Mouse (Mus musculus): ENCODE measurements around the gene Bid. TPM values are rescaled to one million over a fixed set of nuclear protein-coding genes. Genes with fewer than 3 reads are reported as not detected.
"Not testable (repeated sequence)": the region's sequence is repeated elsewhere in the genome, so short reads cannot be mapped to it uniquely, and the experiment has no call there.

The Bid gene
- polyA plus RNA-seq, 1 experiment = 0.10 TPM

- Histone ChIP-seq H3K9me3 (ENCODE audit: control insufficient read depth, low read length) (no peaks in the 10 kb centered on the region), H3K36me3 (ENCODE audit: control insufficient read depth) (peaks cover 34% of the 10 kb centered on the region), H3K27me3 (ENCODE audit: control insufficient read depth) (no peaks in the 10 kb centered on the region), H3K4me1 (ENCODE audit: control insufficient read depth) (peaks cover 23% of the 10 kb centered on the region), H3K4me3 (replicated peaks) (no peak overlapping the region)
- TF ChIP-seq TAL1 (IDR thresholded peaks at IDR 0.05; ENCODE audit: low read length) = no peak
- no peak for TF ChIP-seq GATA1 (IDR thresholded peaks at IDR 0.05; ENCODE audit: low read length)
Measured at GRCm38 (mm10) chr6:120926880-120927279, 10.2 kb upstream of the Bid start.

GRCm38 (mm10) chr6:120924791-120925321, 8.2 kb upstream of the Bid start:
- not testable (repeated sequence) for H3K27me3 ChIP-seq (ENCODE audit: control insufficient read depth); H3K4me1 ChIP-seq (ENCODE audit: control insufficient read depth); H3K9me3 ChIP-seq (ENCODE audit: control insufficient read depth, low read length); H3K4me3 ChIP-seq (replicated peaks)
- H3K36me3 ChIP-seq (ENCODE audit: control insufficient read depth) = peaks cover 13% of the 10 kb centered on the region

- Histone ChIP-seq H3K4me1 (ENCODE audit: control insufficient read depth) (peaks cover 43% of the 10 kb centered on the region), H3K36me3 (ENCODE audit: control insufficient read depth) (peaks cover 6% of the 10 kb centered on the region), H3K27me3 (ENCODE audit: control insufficient read depth) (no peaks in the 10 kb centered on the region), H3K4me3 (replicated peaks) (no peak overlapping the region), H3K9me3 (ENCODE audit: control insufficient read depth, low read length) (peaks cover 2% of the 10 kb centered on the region; the same call in 1 of the 2 replicates)
- TF ChIP-seq GATA1 (IDR thresholded peaks at IDR 0.05; ENCODE audit: low read length) (no peak), TAL1 (IDR thresholded peaks at IDR 0.05; ENCODE audit: low read length) (no peak)
Measured at GRCm38 (mm10) chr6:120917975-120918374, 1.3 kb upstream of the Bid start.

DNA sequence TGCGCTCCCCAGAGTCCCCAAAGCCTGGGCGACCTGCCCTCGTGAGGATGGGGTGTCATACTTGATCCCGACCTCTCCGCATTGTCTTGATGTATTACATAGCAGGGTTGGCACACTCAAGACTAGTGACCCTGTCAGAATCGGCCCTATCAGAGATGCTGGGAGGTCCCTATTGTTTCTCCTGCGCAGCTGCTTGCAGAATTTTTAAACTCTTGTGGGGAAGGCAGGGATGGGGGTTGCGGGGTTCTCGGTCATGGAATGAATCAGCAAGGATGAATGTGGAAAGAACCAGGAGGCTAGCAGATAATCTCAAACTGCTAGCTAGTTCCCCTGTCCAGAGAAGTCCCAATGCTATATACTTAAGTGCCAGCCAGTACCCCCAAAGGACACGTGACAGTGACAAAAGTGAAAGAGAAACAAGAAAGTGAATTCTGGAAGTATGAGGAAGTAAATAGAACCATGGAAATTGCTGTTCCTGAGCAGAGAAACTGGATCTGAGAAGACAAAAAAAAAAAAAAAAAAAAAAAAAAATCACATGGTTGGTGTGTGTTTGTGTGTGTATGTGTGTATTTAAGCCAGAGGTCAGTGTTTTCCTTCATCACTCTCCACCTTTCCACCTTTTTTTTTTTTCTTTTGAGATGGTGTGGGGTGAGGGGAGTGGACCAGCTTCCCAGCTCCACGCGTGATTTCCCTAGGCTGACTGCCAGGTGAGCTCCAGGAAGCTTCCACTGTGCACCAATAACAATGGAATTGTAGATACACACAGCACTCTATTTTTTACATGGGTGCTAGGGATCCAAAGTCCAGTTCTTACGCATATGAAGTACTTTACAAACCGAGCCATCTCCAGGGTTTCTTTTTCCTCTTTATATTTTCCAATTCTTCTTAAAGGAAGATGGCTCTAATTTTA, 574 bp upstream of the Bid start:
- H3K36me3 ChIP-seq (ENCODE audit: control insufficient read depth); H3K27me3 ChIP-seq (ENCODE audit: control insufficient read depth); H3K9me3 ChIP-seq (ENCODE audit: control insufficient read depth, low read length): not testable (repeated sequence)
- Histone ChIP-seq H3K4me1 (ENCODE audit: control insufficient read depth) (peaks cover 48% of the 10 kb centered on the region), H3K4me3 (replicated peaks) (peak overlapping the region; percentile 80)

DNA sequence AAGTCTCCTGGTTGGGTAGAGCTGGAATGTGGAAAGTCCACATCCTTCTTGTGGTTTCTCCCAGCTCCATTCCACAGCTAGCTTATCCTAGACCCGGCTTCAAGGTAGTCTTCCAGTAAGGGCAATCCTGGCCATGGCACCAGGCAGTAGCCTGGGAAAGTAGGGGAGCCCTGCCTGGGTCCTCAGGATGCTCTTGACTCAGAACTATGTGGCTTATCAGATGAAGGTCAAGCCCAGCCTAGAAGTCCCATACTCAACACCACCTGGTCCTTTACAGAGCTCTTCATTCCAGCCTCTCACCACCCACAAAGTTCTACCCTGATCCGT, 1.0 kb downstream of the Bid start:
- no peak for TF ChIP-seq TAL1 (IDR thresholded peaks at IDR 0.05; ENCODE audit: low read length)
- no peak; the same call in 1 of the 2 replicates for TF ChIP-seq GATA1 (IDR thresholded peaks at IDR 0.05; ENCODE audit: low read length)
- Histone ChIP-seq H3K36me3 (ENCODE audit: control insufficient read depth) (peaks cover 15% of the 10 kb centered on the region), H3K9me3 (ENCODE audit: control insufficient read depth, low read length) (no peaks in the 10 kb centered on the region), H3K4me1 (ENCODE audit: control insufficient read depth) (peaks cover 65% of the 10 kb centered on the region), H3K4me3 (replicated peaks) (peak overlapping the region; percentile 80), H3K27me3 (ENCODE audit: control insufficient read depth) (no peaks in the 10 kb centered on the region)

- peaks cover 67% of the 10 kb centered on the region for H3K4me1 ChIP-seq (ENCODE audit: control insufficient read depth)
Measured at GRCm38 (mm10) chr6:120914911-120915648, 1.6 kb downstream of the Bid start.

DNA sequence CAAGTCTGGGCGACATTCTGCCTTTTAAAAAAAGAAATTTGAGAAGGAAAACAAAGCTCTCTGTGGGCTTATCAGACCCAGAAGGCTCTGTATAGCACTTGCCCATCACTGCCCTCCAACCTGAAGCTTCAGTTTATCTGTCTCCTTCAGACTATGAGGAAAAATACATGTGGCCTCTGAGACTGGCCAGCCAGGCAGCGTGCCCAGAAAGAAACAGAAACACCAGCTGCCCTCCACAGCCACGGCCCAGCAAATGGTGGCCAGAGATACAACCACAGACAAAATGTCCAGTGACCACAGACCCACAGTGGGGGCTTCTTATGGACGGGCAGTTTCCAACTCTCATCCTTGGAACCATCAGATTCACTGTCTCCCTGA, 2.1 kb downstream of the Bid start:
- Histone ChIP-seq H3K9me3 (ENCODE audit: control insufficient read depth, low read length) (no peaks in the 10 kb centered on the region), H3K4me3 (replicated peaks) (peak overlapping the region; percentile 80), H3K36me3 (ENCODE audit: control insufficient read depth) (peaks cover 15% of the 10 kb centered on the region), H3K27me3 (ENCODE audit: control insufficient read depth) (no peaks in the 10 kb centered on the region), H3K4me1 (ENCODE audit: control insufficient read depth) (peaks cover 68% of the 10 kb centered on the region)
- TF ChIP-seq TAL1 (IDR thresholded peaks at IDR 0.05; ENCODE audit: low read length) (peak; percentile 14; the same call in 1 of the 3 replicates), GATA1 (IDR thresholded peaks at IDR 0.05; ENCODE audit: low read length) (no peak)

More at GRCm38 (mm10) chr6:120914911-120915648, 1.6 kb downstream of the Bid start:
- Histone ChIP-seq H3K36me3 (ENCODE audit: control insufficient read depth) (peaks cover 15% of the 10 kb centered on the region), H3K4me3 (replicated peaks) (peak overlapping the region; percentile 80), H3K9me3 (ENCODE audit: control insufficient read depth, low read length) (no peaks in the 10 kb centered on the region), H3K27me3 (ENCODE audit: control insufficient read depth) (no peaks in the 10 kb centered on the region)
- TF ChIP-seq GATA1 (IDR thresholded peaks at IDR 0.05; ENCODE audit: low read length) (no peak), TAL1 (IDR thresholded peaks at IDR 0.05; ENCODE audit: low read length) (no peak)

DNA sequence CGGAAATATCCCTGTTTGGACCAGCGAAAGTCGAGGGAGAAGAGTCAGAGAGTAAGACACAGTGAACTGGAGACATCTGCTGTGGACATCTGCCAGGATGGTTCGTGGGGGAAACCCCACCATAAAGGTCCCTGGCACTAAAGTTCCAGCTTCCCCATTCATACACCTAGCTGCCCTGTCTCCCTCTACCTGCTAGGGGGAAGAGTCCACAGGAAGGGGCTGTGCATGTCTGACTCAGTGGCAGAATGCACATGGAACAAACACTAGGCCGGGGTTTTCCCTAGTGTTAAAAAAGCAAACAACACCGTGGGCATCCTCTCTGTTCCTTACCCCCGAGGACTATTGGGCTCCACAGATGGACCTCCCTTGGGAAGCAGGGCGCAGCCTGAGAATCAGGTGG, 2.9 kb downstream of the Bid start:
- no peaks in the 10 kb centered on the region for H3K9me3 ChIP-seq (ENCODE audit: control insufficient read depth, low read length)
- H3K4me3 ChIP-seq (replicated peaks) = no peak overlapping the region
- TF ChIP-seq GATA1 (IDR thresholded peaks at IDR 0.05; ENCODE audit: low read length) = no peak
- no peak for TF ChIP-seq TAL1 (IDR thresholded peaks at IDR 0.05; ENCODE audit: low read length)
- peaks cover 15% of the 10 kb centered on the region for H3K36me3 ChIP-seq (ENCODE audit: control insufficient read depth)
- no peaks in the 10 kb centered on the region for H3K27me3 ChIP-seq (ENCODE audit: control insufficient read depth)
- H3K4me1 ChIP-seq (ENCODE audit: control insufficient read depth) = peaks cover 68% of the 10 kb centered on the region

DNA sequence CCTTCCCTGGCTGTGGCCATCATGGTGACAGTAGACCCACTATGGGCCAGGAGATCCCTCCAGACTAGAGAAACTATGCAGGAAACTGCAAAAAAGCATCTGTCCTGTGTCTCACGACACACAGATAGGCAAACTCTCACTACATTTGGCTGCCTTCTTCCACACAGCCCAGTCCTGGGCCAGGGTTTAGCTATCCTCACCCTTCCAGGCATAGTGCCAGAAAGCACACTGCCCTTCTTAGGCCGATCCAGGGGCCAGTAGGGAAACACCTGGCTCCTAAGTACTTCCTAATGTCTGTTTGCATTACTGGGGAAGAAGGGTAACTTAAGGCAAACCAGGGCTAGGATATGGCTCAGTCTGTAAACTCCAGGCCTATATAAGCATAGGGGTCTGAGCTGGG, 3.7 kb downstream of the Bid start:
- H3K4me1 ChIP-seq (ENCODE audit: control insufficient read depth) = peaks cover 68% of the 10 kb centered on the region

More for the DNA sequence above, 3.7 kb downstream of the Bid start:
- Histone ChIP-seq H3K4me3 (replicated peaks) (no peak overlapping the region), H3K9me3 (ENCODE audit: control insufficient read depth, low read length) (no peaks in the 10 kb centered on the region), H3K27me3 (ENCODE audit: control insufficient read depth) (no peaks in the 10 kb centered on the region), H3K36me3 (ENCODE audit: control insufficient read depth) (peaks cover 15% of the 10 kb centered on the region)
- TF ChIP-seq GATA1 (IDR thresholded peaks at IDR 0.05; ENCODE audit: low read length) (no peak), TAL1 (IDR thresholded peaks at IDR 0.05; ENCODE audit: low read length) (no peak)
